Mouse (Mus musculus) spleen, postnatal 4 days (tissue): ENCODE measurements around the gene Lekr1.

Source experiments
- DNase-seq, 2 experiments: peaks; one replicate each; pipeline ENCODE4 v3.0.0; 2022; ENCODE audit warnings: low spot score in 2 of 2

Gene Lekr1

GRCm38 (mm10) chr3:65656902-65657660 lies 8.9 kb upstream of the Lekr1 start:
- DNase-seq, result no peak

DNA sequence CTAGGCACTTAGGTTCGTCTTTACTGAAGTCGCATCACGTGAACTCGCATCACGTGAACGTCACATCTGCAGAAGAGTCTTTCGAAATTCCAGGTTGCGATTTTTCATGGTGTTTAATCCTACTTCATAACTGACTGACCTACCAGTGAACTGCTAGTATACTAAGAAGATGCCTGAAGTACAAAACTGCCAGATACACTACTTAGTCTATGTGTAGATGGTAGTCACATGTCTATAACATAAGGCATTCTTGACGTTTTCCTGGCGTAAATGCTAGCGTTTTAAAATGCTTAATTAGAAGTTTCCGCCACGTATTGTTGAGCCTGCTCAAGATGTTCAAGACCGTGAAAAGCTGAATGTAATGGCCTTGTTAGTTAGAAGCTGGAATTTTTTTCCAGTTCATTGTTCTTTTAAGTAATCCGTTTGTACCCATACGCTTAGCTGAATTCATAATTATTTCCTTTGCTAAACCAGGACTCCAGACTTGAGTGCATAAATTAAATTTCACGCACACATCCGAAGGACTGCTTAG lies 7.9 kb upstream of the Lekr1 start:
- no peak for DNase-seq

- DNase-seq, result peak; percentile 44 to 78
These were observed 7.1 kb upstream of the Lekr1 start for GRCm38 (mm10) chr3:65658721-65659619.

DNA sequence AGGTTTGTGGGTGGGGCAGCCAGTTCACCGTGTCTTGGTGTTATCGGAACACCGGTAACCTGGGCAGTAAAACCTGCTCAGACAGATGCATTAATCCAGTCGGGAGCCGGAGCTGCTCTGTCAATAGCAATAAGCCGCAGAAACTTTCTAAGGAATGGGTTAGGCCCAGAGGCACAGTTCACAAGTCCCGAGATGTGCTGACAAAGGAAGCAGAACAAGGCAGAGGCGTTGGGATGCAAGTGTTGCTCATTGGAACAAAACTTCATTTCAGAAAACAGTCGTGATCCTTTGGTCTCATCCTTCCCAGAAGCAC lies 6.5 kb upstream of the Lekr1 start:
- no peak for DNase-seq

- no peak for DNase-seq
These were observed 5.7 kb upstream of the Lekr1 start for GRCm38 (mm10) chr3:65660336-65660735.

DNA sequence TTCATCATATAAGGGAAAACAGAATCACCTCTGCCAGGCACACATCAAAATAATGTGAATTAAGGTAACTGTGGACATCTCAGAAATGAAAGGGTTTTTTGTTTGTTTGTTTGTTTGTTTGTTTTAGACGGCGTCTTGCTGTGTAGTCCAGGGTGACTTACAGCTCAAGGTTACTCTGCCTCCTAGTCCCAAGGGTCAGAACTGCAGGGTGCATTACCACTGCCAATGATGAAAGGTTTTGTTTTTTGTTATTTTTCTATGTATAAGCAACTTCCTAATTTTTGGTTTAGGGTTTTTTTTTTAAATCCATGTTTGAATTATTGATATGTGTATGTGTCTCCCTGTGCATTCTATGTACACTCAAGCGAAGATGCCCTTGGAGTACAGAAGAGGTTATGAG lies 4.3 kb upstream of the Lekr1 start:
- DNase-seq, result no peak

DNA sequence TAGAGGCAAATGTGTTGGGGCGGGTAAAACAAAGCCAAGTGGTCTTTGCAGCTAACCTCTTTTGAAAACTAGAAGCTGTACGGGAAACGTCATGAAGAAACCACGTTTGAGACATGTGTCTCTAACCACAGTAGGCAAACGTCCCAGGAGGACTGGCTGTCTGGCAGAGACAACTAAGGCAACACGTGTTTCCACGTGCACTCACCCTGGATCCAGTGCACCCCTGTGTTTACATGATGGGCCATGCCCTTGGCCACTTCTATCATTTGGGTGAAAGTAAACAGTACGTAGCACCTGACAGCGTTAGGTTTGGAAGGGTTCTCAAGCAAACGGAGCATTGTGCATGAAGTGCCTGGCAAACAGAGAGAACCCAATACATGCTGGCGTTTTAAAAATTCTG lies 2.9 kb upstream of the Lekr1 start:
- DNase-seq, result no peak

- no peak for DNase-seq
These were observed 4.2 kb downstream of the Lekr1 start for GRCm38 (mm10) chr3:65670216-65670615.

DNA sequence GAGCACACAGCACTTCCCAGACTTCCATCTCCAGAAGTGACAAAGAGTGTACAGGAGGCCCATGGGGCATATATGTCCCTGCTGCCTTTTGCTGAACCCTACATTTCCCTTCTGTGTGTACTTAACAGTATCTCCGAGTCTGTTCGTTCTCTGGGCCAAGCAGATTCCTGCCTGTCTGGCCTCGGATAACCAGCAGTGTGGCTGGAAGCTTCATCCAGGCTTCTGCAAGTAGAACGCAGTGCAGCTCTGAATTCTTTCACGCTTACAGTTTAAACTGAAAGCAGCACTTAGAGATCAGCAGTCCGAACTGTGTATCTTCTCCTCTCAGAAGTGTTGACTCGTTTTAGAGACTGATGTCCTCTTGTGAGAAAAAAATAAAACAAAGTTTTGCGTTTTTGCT lies 7.7 kb downstream of the Lekr1 start:
- DNase-seq, result no peak

- DNase-seq, result no peak
These were observed 14.6 kb downstream of the Lekr1 start for GRCm38 (mm10) chr3:65680612-65681011.

DNA sequence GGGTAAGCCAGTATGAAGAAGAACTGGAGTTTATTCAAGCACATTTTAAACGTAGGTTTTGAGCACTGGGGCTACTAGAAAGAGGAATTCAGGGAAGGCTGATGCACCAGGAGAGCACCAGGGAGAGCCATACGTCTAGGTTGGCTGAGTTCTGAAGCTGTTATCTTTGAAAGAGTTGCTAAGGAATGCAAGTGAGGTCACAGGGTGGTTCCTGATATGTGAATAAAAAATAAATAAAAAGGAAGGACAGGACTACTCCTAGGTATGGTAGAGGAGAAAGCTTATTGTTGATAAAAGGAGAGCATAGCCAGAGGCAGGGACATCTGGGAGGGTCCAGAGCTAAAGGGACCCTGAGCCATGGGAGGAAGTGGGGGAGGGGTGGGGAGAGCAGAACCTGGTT lies 23.7 kb downstream of the Lekr1 start:
- DNase-seq, result no peak

DNA sequence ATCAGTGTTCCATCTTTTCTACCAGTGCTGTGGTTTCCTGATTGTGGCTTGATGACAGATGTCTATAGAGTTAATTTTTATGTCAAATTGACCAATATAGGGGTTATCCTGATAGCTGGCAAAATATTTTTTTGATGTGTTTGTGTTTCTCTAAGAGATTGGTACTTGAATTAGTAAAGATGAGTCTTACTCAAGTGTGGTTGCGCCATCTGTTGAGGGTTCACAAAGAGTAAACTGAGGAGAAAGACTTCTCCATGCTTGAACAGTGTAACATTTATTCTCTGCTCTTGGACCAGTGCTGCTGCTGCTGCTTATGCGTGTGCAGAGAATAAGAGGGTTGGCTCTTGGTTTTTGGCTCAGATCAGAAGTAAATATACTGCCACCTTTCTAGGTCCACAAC lies 24.8 kb downstream of the Lekr1 start:
- DNase-seq, result no peak

- no peak for DNase-seq
These were observed 33.7 kb downstream of the Lekr1 start for GRCm38 (mm10) chr3:65699704-65700103.

GRCm38 (mm10) chr3:65714372-65714771 lies 48.3 kb downstream of the Lekr1 start:
- no peak for DNase-seq

GRCm38 (mm10) chr3:65717406-65717805 lies 51.4 kb downstream of the Lekr1 start:
- no peak for DNase-seq

GRCm38 (mm10) chr3:65722897-65723296 lies 56.9 kb downstream of the Lekr1 start:
- DNase-seq, result no peak

- no peak for DNase-seq
These were observed 57.6 kb downstream of the Lekr1 start for GRCm38 (mm10) chr3:65723664-65724063.

DNA sequence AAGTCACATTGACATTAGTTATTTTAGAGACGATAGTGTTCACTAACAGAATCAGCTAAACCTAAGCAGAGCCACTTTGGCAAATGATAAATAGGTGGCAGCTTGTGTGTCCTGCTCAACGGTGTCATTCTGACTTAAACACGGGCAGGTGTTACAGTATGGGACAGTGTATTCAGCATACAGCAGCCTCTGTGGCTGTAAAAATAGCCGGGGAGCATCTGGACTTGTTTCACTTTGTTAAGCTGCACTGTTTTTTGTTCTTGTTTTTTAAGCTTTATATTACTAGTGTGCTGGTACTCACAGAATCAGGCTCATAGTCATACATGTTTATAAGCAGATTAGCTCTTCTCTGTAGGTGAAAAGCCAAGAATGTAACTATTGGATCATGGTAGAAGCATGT lies 71.8 kb downstream of the Lekr1 start:
- no peak for DNase-seq

DNA sequence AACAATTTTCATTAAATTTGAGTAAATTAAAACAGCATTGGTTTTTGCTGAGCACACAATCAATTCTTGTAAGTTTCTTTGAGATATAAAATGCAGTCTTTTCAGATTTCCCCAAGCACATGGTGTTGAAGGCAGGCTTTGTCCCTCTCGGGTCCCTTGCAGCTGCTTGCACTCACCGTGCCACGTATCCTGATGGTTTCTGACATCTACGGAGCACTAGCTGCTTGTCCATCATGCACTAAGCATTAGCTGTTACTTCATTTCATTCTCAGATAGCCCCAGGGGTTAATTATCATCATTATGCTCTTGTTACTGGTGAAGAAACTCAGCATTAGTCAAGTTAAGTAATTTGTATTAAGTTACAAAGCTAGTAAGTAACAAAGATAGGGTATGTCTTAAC lies 78.9 kb downstream of the Lekr1 start:
- no peak for DNase-seq

- no peak for DNase-seq
These were observed 98.8 kb downstream of the Lekr1 start for GRCm38 (mm10) chr3:65764511-65765508.

- no peak for DNase-seq
These were observed 100.4 kb downstream of the Lekr1 start for GRCm38 (mm10) chr3:65766387-65766786.
